Mouse (Mus musculus) liver, embryonic 11.5 days (tissue): ENCODE data around the gene B4galt1. TPM values are rescaled to one million over a fixed set of nuclear protein-coding genes. Genes with fewer than 3 reads are reported as not detected.

ENCODE experiments used
- ATAC-seq: fragments of 200-750 bp; cut with Nextera tagmentation; replicated peaks from 2 replicates; pipeline ENCODE4 v1.8.0; 2017; ENCODE audit warnings: moderate number of reproducible peaks, mild to moderate bottlenecking, moderate TSS enrichment, moderate library complexity; ENCODE audit not compliant: low FRiP score
- DNase-seq: peaks from one replicate; pipeline ENCODE4 v3.0.0-alpha.2; 2017; ENCODE audit warnings: low spot score
- H3K27ac ChIP-seq: fragments of 300-500 bp; sonication (generic); 2 replicates; pipeline ENCODE4 v1.5.1; 2014; ENCODE audit warnings: mild to moderate bottlenecking, low read depth, low read length, control low read depth
- H3K27me3 ChIP-seq: fragments of 300-500 bp; sonication (generic); replicated peaks from 2 replicates; pipeline ENCODE4 v1.6.1; 2014; ENCODE audit warnings: low read length, mixed read lengths; ENCODE audit not compliant: control insufficient read depth, insufficient read depth
- H3K36me3 ChIP-seq: fragments of 300-500 bp; sonication (generic); 2 replicates; pipeline ENCODE4 v1.6.1; 2014; ENCODE audit warnings: mild to moderate bottlenecking, low read length, moderate library complexity, mixed read lengths; ENCODE audit not compliant: control insufficient read depth, insufficient read depth
- H3K4me1 ChIP-seq: fragments of 300-500 bp; sonication (generic); replicated peaks from 2 replicates; pipeline ENCODE4 v1.6.1; 2014; ENCODE audit warnings: low read length, mixed read lengths; ENCODE audit not compliant: control insufficient read depth, insufficient read depth
- H3K4me2 ChIP-seq: fragments of 300-500 bp; sonication (generic); 2 replicates; pipeline ENCODE4 v1.6.1; 2014; ENCODE audit warnings: mild to moderate bottlenecking, control low read depth, moderate library complexity
- H3K4me3 ChIP-seq: fragments of 300-500 bp; sonication (generic); 2 replicates; pipeline ENCODE4 v1.5.1; 2014; ENCODE audit warnings: low read depth, low read length, control low read depth
- H3K9ac ChIP-seq: fragments of 300-500 bp; sonication (generic); 2 replicates; pipeline ENCODE4 v1.6.1; 2014; ENCODE audit warnings: low read depth, low read length, control low read depth
- H3K9me3 ChIP-seq: fragments of 300-500 bp; sonication (generic); 2 replicates; pipeline ENCODE4 v1.6.1; 2016; ENCODE audit warnings: low read length, inconsistent platforms, mixed read lengths; ENCODE audit not compliant: control insufficient read depth
- WGBS: fragments of 180-500 bp; shearing (Covaris S2); extraction: QIAGEN DNeasy Blood & Tissue Kit; methylation state at CpG from one replicate; pipeline ENCODE4 v1.1.7; 2014; 5-methylcytosine and 5-hydroxymethylcytosine counted together
- polyA plus RNA-seq: library from polyadenylated mRNA; unstranded; fragments of >200 nt; fragmentation: Nextera tagmentation; extraction: Ambion mirVana; gene quantifications from 2 replicates; pipeline ENCODE4 v1.2.1, GENCODE M21; 2014

B4galt1 gene
- polyA plus RNA-seq, 1 experiment from 2014 or later = 49.0 TPM

DNA sequence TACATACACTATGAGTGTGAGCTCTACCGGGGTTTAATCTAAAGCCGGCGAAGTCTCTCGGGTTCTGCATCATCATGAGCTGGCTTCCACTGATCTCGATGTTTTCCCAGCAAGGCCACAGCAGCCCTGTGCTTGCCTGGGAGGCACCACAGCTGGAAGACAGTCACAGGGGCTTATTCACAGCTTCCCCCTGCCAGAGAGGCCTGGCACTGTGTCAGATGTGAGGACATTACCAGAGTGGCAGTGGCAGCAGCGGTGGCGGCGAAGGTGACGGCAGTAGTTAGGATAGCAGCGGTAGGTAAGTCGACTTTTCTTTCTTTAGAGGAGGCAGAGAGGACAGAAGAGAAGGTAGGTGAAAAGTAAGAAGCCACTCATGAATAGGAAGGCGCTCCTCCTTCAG lies 35.9 kb downstream of the B4galt1 start:
- no peak for ATAC-seq
- no peak overlapping the region for H3K9ac ChIP-seq
- H3K9me3 ChIP-seq = no peaks in the 10 kb centered on the region
- no peak overlapping the region for H3K27ac ChIP-seq
- H3K4me3 ChIP-seq = no peak overlapping the region
- DNase-seq = no peak
- WGBS = 91% methylated on average over 12 of the region's 12 CpGs
- H3K36me3 ChIP-seq = peaks cover 12% of the 10 kb centered on the region; the same call in 1 of the 2 replicates
- no peaks in the 10 kb centered on the region for H3K27me3 ChIP-seq
- H3K4me1 ChIP-seq = peaks cover 37% of the 10 kb centered on the region
- no peak overlapping the region for H3K4me2 ChIP-seq

GRCm38 (mm10) chr4:40815775-40816372 lies 37.9 kb downstream of the B4galt1 start:
- ATAC-seq = no peak
- Histone ChIP-seq H3K4me1 (peaks cover 28% of the 10 kb centered on the region), H3K4me2 (no peak overlapping the region), H3K4me3 (no peak overlapping the region), H3K36me3 (peaks cover 19% of the 10 kb centered on the region; the same call in 1 of the 2 replicates), H3K9me3 (no peaks in the 10 kb centered on the region), H3K9ac (no peak overlapping the region), H3K27me3 (no peaks in the 10 kb centered on the region), H3K27ac (no peak overlapping the region)
- WGBS = 31% methylated on average over 12 of the region's 12 CpGs
- DNase-seq = no peak

DNA sequence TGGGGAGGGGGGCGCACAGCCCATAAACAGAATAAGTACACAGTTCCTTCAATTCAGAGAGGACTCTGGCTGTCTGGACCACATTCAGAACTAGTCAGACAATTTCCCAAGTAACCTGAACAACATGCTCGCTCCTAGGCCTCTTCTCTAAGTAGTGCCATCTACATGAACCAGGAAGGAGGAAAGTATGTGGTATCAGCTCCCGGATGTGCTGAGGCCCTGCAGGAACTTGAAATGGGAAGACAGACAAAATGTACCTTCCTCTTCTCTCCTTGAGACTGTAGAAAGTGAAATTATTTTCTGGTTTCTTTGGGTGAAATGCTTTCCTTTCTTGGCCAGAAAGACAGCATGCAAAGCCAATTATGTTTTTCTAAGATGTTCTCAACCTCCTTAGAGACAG lies 38.7 kb downstream of the B4galt1 start:
- whole genome bisulfite sequencing = 63% methylated on average over 3 of the region's 3 CpGs
- H3K4me1 ChIP-seq = peaks cover 25% of the 10 kb centered on the region
- no peak for ATAC-seq
- DNase-seq = no peak
- H3K27ac ChIP-seq = no peak overlapping the region
- peaks cover 19% of the 10 kb centered on the region; the same call in 1 of the 2 replicates for H3K36me3 ChIP-seq
- no peaks in the 10 kb centered on the region for H3K9me3 ChIP-seq
- H3K4me3 ChIP-seq = no peak overlapping the region
- no peak overlapping the region for H3K4me2 ChIP-seq
- no peak overlapping the region for H3K9ac ChIP-seq
- H3K27me3 ChIP-seq = no peaks in the 10 kb centered on the region

- no peak overlapping the region for H3K27ac ChIP-seq
- 80% methylated on average over 6 of the region's 6 CpGs for WGBS
- no peak overlapping the region for H3K9ac ChIP-seq
- H3K4me2 ChIP-seq = no peak overlapping the region
- H3K36me3 ChIP-seq = peaks cover 19% of the 10 kb centered on the region; the same call in 1 of the 2 replicates
- ATAC-seq (no peak), DNase-seq (no peak)
- H3K4me3 ChIP-seq = no peak overlapping the region
- no peaks in the 10 kb centered on the region for H3K27me3 ChIP-seq
- no peaks in the 10 kb centered on the region for H3K9me3 ChIP-seq
- H3K4me1 ChIP-seq = peaks cover 18% of the 10 kb centered on the region
Observed at GRCm38 (mm10) chr4:40814359-40814758, 39.4 kb downstream of the B4galt1 start.

DNA sequence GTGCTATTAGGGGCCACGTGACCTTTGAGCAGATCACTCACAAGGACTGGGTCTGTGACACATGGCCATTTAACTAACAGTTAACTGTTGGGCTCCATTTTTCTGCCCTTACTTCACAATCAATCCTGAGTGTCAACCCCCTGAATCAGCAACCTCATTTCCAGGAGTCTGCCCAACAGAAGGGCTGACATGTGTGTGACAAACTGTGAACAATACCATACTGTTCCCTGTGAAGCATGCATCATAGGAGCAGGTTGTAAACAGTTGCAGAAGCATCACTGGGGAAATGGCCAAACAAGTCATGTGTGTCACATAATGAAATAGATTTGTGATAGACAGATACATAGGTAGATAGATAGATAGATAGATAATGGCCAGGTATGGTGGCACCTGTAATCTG lies 40.9 kb downstream of the B4galt1 start:
- Histone ChIP-seq H3K4me1 (peaks cover 8% of the 10 kb centered on the region; the same call in 1 of the 2 replicates), H3K9ac (no peak overlapping the region), H3K27ac (no peak overlapping the region), H3K9me3 (no peaks in the 10 kb centered on the region), H3K4me2 (no peak overlapping the region), H3K4me3 (no peak overlapping the region), H3K36me3 (peaks cover 26% of the 10 kb centered on the region; the same call in 1 of the 2 replicates), H3K27me3 (no peaks in the 10 kb centered on the region)
- no peak for DNase-seq
- 93% methylated on average over 1 of the region's 1 CpGs for WGBS
- ATAC-seq = no peak

GRCm38 (mm10) chr4:40810481-40810880 lies 43.3 kb downstream of the B4galt1 start:
- H3K27ac ChIP-seq = no peak overlapping the region
- peaks cover 43% of the 10 kb centered on the region for H3K36me3 ChIP-seq
- WGBS = 72% methylated on average over 5 of the region's 5 CpGs
- ATAC-seq (no peak), DNase-seq (no peak)
- no peak overlapping the region for H3K9ac ChIP-seq
- no peaks in the 10 kb centered on the region for H3K4me1 ChIP-seq
- no peaks in the 10 kb centered on the region for H3K27me3 ChIP-seq
- H3K4me2 ChIP-seq = no peak overlapping the region
- no peak overlapping the region for H3K4me3 ChIP-seq
- no peaks in the 10 kb centered on the region for H3K9me3 ChIP-seq

DNA sequence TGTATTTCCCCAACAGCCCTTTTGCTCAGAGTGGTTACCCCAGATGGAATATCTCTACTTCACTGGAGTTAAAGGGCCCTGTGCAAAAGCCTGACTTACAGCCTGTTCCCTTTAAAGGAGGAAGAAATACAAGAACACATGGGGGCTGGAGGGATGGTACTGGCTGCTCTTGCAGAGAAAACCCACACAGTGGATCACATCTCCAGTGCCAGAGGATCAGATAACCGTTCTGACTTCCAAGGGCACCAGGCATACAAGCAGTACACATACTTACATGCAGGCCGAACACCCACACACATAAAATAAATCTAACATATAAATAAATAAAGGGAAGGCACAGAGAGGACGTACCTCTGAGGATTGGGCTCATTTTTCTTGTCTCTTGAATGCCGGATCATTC lies 46.4 kb downstream of the B4galt1 start:
- Histone ChIP-seq H3K4me1 (no peaks in the 10 kb centered on the region), H3K9me3 (no peaks in the 10 kb centered on the region), H3K27me3 (no peaks in the 10 kb centered on the region), H3K4me3 (no peak overlapping the region), H3K4me2 (no peak overlapping the region), H3K9ac (no peak overlapping the region), H3K27ac (no peak overlapping the region), H3K36me3 (peaks cover 38% of the 10 kb centered on the region)
- ATAC-seq = no peak
- 83% methylated on average over 4 of the region's 4 CpGs for WGBS
- no peak for DNase-seq

DNA sequence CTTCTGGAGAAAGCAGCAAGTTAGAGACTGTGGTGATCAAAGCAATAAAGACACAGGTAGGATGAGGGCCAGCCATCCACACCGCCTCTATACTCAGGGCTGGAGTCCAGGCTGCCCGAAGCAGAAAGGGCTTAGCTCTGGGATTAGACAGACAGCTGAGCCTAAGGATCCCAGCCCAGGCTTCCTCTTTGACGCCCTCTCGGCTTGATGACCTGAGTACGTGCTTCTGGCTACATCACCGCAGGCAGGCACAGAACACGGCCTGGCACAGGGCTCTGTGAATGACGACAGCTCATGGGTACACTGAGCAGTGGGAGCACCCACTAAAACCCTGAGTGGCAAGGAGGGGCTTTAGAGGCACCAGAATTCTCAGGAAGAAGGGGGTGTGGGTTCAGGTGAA lies 48.4 kb downstream of the B4galt1 start:
- ATAC-seq (no peak), DNase-seq (no peak)
- Histone ChIP-seq H3K27me3 (no peaks in the 10 kb centered on the region), H3K36me3 (peaks cover 31% of the 10 kb centered on the region), H3K4me1 (peaks cover 4% of the 10 kb centered on the region), H3K9ac (no peak overlapping the region), H3K4me2 (no peak overlapping the region), H3K9me3 (no peaks in the 10 kb centered on the region), H3K4me3 (no peak overlapping the region), H3K27ac (no peak overlapping the region)
- 84% methylated on average over 8 of the region's 8 CpGs for WGBS

DNA sequence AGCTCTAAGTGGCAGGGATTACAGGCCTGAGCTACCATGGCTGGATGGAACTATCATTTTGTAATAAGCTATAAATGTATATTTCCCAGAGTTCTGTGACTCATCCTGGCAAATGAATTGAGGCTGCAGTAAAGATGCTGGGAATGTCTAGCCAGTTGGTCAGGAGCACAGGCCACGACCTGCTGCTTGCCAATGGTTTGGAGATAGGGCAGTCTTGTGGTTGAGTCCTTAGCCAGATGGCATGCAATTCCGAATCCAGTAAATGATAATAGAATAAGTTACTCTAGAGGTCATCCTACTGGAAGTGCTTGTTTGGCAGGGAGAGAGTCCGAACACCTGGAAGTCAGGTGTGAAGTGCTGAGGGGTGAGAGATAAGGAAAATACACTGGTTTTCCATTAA lies 51.0 kb downstream of the B4galt1 start:
- no peak overlapping the region for H3K27ac ChIP-seq
- H3K36me3 ChIP-seq = peaks cover 23% of the 10 kb centered on the region
- no peaks in the 10 kb centered on the region for H3K27me3 ChIP-seq
- DNase-seq (no peak), ATAC-seq (no peak)
- H3K9ac ChIP-seq = no peak overlapping the region
- H3K4me1 ChIP-seq = peaks cover 4% of the 10 kb centered on the region
- H3K4me3 ChIP-seq = no peak overlapping the region
- no peak overlapping the region for H3K4me2 ChIP-seq
- no peaks in the 10 kb centered on the region for H3K9me3 ChIP-seq
- WGBS = 83% methylated on average over 3 of the region's 3 CpGs
